ENCODE assay signal across 9 mouse cellular contexts in genomic region chr7:135641698-135642507, GRCm38 (mm10).
DNase-seq lines count a peak whose midpoint lies in the region; ATAC-seq lines count a peak whose summit lies in the region.
"Had no signal": no experiment of that assay in that cellular context is flagged by ENCODE, and none has a peak within 500 bp of the region (broad histone marks: within the 10 kb centered on the region; RNA-seq: fewer than 3 reads in every experiment).

No protein-coding gene starts in this region.

- no peak for DNase-seq in neural tube, embryonic 10.5 days (ENCODE audit: extremely low spot score, low spot score)
- DNase-seq in adipocyte (ENCODE audit: low spot score) = peak; percentile 22
- peak; percentile 33 for DNase-seq in embryonic facial prominence, embryonic 10.5 days (ENCODE audit: low spot score)
- DNase-seq in hindlimb bud, embryonic 11.5 days (ENCODE audit: extremely low spot score, low read depth, low spot score) = peak; percentile 28
- peak; percentile 50 for DNase-seq in limb, embryonic 11.5 days (ENCODE audit: low spot score)
- DNase-seq in retina, postnatal 7 days (ENCODE audit: low read depth, low spot score) = peak; percentile 20
- DNase-seq in adrenal gland, postnatal 4 days (ENCODE audit: low spot score in 2 of 2) = no peak

- H3K27ac ChIP-seq in neural tube, embryonic 13.5 days (replicated peaks) = no peak overlapping the region
- H3K27ac ChIP-seq in embryonic facial prominence, embryonic 10.5 days (replicated peaks) = no peak overlapping the region
- no peak overlapping the region for H3K27ac ChIP-seq in limb, embryonic 11.5 days (replicated peaks; ENCODE audit: low read depth, low read length)
- H3K27ac ChIP-seq: heart, embryonic 15.5 days had no signal

- H3K36me3 ChIP-seq in neural tube, embryonic 13.5 days = no peaks in the 10 kb centered on the region
- no peaks in the 10 kb centered on the region for H3K36me3 ChIP-seq in embryonic facial prominence, embryonic 10.5 days (replicated peaks)
- no peaks in the 10 kb centered on the region for H3K36me3 ChIP-seq in limb, embryonic 11.5 days (ENCODE audit: control insufficient read depth, insufficient read depth, low read length)
- H3K36me3 ChIP-seq: heart, embryonic 15.5 days had no signal

- no peaks in the 10 kb centered on the region for H3K9me3 ChIP-seq in neural tube, embryonic 13.5 days
- no peaks in the 10 kb centered on the region for H3K9me3 ChIP-seq in embryonic facial prominence, embryonic 10.5 days
- H3K9me3 ChIP-seq in limb, embryonic 11.5 days (ENCODE audit: control insufficient read depth, low read length) = no peaks in the 10 kb centered on the region
- H3K9me3 ChIP-seq: heart, embryonic 15.5 days had no signal

- no peak overlapping the region for H3K4me2 ChIP-seq in neural tube, embryonic 13.5 days
- H3K4me2 ChIP-seq in limb, embryonic 11.5 days (ENCODE audit: low read depth, severe bottlenecking) = no peak overlapping the region
- H3K4me2 ChIP-seq: heart, embryonic 15.5 days had no signal

- no peaks in the 10 kb centered on the region for H3K27me3 ChIP-seq in neural tube, embryonic 13.5 days
- H3K27me3 ChIP-seq in embryonic facial prominence, embryonic 10.5 days (replicated peaks; ENCODE audit: low read depth, poor library complexity, severe bottlenecking) = 0 out of 2 replicates have a peak, but pooled peaks cover 3% of the 10 kb centered on the region
- no peaks in the 10 kb centered on the region for H3K27me3 ChIP-seq in limb, embryonic 11.5 days (ENCODE audit: control insufficient read depth, insufficient read depth, low read length)

- WGBS in neural tube, embryonic 13.5 days = 54% methylated on average over 14 of the region's 14 CpGs
- 67% methylated on average over 14 of the region's 14 CpGs for WGBS in embryonic facial prominence, embryonic 10.5 days
- WGBS in limb, embryonic 11.5 days = 67% methylated on average over 14 of the region's 14 CpGs

- no peak overlapping the region for H3K9ac ChIP-seq in neural tube, embryonic 13.5 days
- H3K9ac ChIP-seq in limb, embryonic 11.5 days (ENCODE audit: low read length) = no peak overlapping the region
- H3K9ac ChIP-seq: heart, embryonic 15.5 days had no signal

- H3K4me3 ChIP-seq in neural tube, embryonic 13.5 days = no peak overlapping the region
- H3K4me3 ChIP-seq in embryonic facial prominence, embryonic 10.5 days = no peak overlapping the region
- H3K4me3 ChIP-seq in limb, embryonic 11.5 days (ENCODE audit: low read depth, low read length) = no peak overlapping the region
- H3K4me3 ChIP-seq: heart, embryonic 15.5 days had no signal

- H3K4me1 ChIP-seq in neural tube, embryonic 13.5 days (replicated peaks) = peaks cover 14% of the 10 kb centered on the region; the same call in 1 of the 2 replicates
- no peaks in the 10 kb centered on the region for H3K4me1 ChIP-seq in embryonic facial prominence, embryonic 10.5 days
- no peaks in the 10 kb centered on the region for H3K4me1 ChIP-seq in limb, embryonic 11.5 days (ENCODE audit: control insufficient read depth, insufficient read depth, low read length)
- H3K4me1 ChIP-seq: heart, embryonic 15.5 days had no signal

- ATAC-seq in neural tube, embryonic 13.5 days (ENCODE audit: low read depth) = peak; percentile 43; the same call in 1 of the 2 replicates
- no peak for ATAC-seq in limb, embryonic 11.5 days (ENCODE audit: insufficient number of reproducible peaks, low FRiP score, low TSS enrichment, low read depth)

Comparison
In these comparisons a context has a peak if more than half of its experiments do, and no peak if none do; other contexts are left out.
1. DNase-seq: peak in adipocyte (single experiment), embryonic facial prominence, embryonic 10.5 days (single experiment), hindlimb bud, embryonic 11.5 days (single experiment), limb, embryonic 11.5 days (single experiment) and retina, postnatal 7 days (single experiment); none in neural tube, embryonic 10.5 days (single experiment) and adrenal gland, postnatal 4 days (0 of 2).